Mouse (Mus musculus): ENCODE measurements around the gene Cdk14.

DNA sequence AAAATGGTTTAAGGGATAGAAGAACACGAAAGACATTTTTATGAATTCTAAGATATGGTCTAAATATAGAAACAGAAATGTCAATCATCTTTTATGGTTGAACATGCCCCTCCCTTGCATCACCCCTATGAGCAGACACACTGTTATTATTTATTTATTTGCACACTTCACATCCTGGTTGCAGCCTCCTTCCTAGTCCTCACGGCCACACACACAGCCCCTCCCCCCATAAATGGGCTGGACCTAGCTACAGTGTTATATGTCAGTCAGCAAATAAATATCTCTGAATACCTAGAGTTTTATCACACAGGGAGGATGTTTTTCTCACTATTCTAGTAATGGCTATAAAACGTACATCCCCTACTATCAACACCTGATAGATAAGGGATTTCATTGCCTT, 633.3 kb downstream of the Cdk14 start:
- no peak for TF ChIP-seq MAFK (IDR thresholded peaks at IDR 0.05; ENCODE audit: insufficient read depth, low read depth, low read length)
- TF ChIP-seq HCFC1 (IDR thresholded peaks at IDR 0.05; ENCODE audit: borderline replicate concordance, insufficient read depth, low read length): no peak
- TF ChIP-seq ZNF384 (IDR thresholded peaks at IDR 0.05; ENCODE audit: low read depth, low read length): no peak

Measured in ES-E14 (cell line).